Mouse (Mus musculus) adrenal gland, adult 18-20 months (tissue): ENCODE data around the gene Grk5. TPM values are rescaled to one million over a fixed set of nuclear protein-coding genes. Genes with fewer than 3 reads are reported as not detected.

Experiments
- DNase-seq, 2 experiments: peaks; one replicate each; pipeline ENCODE4 v3.0.0; 2021 to 2022; ENCODE audit warnings: low spot score in 2 of 2
- total RNA-seq, 2 experiments: library from RNA; stranded (reverse); gene quantifications; 1 replicate in 1 of 2; 2 replicates in 1 of 2; pipeline ENCODE4 v1.2.3; 2021

Gene Grk5
- total RNA-seq, 2 experiments from 2014 or later: 23.3 to 47.1 TPM

- no peak for DNase-seq
These were observed 82.9 kb downstream of the Grk5 start for GRCm38 (mm10) chr19:60972281-60973015.

DNA sequence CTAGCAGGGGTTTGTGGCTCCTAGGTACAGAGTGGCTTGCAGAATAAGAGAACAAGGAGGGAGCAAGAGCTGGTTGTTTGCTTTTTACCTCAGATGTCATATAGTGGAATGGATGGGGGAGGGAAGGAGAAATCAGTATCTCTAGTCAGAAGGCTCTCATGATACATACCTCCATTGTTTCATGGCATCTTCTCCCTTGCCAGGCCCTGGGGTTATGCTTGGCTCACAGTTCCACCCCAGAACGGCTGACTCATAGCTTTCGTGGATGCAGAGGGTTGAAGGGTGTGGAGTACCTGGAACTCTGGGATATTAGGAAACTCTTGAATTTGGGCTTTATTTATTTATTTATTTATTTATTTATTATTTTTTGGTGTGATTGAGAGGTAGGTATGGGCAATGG is 84.0 kb downstream of the Grk5 start:
- DNase-seq: no peak

DNA sequence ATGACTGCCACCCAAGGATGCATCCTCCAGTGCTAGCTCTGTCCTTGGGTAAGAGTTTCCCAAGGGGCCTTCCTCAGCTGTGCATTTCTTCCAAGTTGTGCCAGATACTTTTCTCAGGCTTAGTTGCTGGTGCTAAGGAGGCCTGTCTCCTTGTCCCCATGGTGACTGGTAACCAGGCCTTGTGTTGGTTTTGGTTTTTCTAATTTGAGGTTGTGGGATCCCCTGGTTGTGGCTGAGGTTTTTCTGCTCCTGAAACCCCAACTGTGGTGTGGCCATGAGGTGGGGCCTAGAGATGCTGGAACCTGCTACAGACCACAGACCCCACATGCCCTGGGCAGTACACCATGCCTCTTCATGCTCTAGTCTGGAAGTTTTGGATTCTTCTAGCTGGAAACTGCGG is 90.0 kb downstream of the Grk5 start:
- no peak for DNase-seq

DNA sequence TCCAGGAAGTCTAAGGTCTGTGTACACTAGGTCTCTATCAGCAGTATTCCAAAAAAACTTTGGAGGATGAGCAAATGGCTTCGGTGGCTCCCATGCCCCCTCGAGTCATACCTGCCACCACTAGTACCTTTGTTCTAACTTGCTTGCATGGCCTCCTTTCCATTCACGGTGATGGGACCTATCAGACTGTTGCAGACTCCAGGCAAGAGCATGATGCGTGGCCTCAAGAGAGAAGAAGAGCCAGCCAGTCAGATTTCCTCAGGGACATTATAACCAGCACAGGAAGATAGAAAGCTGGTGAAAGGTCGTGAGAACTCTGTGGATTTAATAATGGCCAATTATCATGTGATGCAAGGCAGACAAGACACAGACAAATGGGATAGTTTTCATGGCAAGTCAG is 91.8 kb downstream of the Grk5 start:
- no peak for DNase-seq

GRCm38 (mm10) chr19:60981894-60982293 is 92.3 kb downstream of the Grk5 start:
- no peak for DNase-seq

DNA sequence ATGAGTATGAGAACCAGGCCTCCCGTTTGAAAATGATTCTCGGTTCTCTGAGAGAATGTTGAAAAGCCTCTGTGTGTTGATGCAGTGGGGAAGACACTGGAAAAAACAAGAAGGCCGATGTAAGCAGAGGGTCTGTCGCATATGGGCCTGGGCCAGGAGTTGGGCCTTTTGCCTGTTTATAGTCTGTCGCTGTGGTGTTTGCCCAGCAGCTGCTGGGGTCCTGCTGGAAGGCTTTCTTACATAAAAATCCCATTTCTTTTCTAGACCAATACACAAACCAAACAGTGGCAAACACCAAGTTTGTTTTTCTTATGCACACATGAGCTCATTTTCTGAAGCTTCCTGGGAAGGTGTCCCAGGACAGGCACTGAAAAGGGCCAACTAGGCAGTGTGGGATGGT is 100.2 kb downstream of the Grk5 start:
- no peak for DNase-seq

DNA sequence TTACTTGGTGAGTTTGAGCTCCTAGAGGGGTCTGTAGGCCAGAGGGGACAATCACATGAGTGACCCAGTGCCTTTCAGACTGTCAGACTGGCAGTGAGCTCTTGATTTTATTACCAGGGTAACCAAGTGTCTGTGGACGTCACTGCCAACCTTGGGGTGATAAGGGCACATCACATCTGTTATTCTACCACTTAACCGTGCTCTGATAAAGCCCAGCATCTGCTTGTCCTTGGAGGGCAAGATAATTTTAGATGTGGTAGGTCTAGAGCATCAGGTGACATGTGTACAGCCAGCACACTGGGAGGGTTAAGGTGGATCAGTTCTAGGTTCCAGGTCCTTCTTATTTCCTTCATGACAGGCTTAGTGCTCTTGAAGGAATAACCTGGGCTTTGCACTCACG is 104.7 kb downstream of the Grk5 start:
- DNase-seq: no peak

DNA sequence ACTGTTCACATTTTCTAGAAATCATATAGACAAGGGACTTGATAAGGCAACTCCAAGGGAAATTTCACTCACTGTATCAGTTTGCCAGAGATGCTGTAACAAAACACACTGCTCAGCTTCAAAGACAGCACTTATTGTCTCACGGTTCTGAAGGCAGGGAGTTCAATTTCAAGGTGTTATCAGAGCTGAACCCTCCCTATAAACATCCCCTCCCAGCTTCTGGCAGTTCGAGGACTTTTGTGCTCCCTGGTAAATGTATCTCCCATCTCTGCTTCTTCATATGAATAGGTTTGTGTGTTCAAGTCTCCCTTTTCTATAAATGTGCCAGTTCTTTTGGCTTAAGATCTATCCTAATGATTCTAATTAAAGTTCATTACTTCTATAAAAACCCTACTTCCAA is 105.3 kb downstream of the Grk5 start:
- no peak for DNase-seq

DNA sequence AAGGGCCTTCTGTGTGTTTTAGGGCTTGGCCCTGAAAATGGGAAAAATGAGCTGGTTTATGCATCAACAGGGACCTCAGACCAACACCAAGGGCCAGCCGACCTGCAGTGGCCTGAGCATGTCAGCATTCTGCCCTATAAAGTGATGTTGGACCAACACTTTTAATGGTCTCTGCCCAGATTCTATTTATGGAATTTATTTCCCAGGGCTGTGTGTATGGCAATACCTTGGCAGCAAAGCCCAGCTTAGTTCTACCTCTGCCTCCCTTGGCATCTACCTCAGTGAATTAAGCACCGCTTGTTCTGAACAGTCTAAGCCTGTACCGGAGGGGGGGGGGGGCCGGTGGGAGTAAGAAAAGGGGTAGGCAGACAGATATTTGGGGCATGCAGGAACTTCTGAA is 108.2 kb downstream of the Grk5 start:
- DNase-seq: no peak

- no peak for DNase-seq
These were observed 110.1 kb downstream of the Grk5 start for GRCm38 (mm10) chr19:60999652-61000051.

DNA sequence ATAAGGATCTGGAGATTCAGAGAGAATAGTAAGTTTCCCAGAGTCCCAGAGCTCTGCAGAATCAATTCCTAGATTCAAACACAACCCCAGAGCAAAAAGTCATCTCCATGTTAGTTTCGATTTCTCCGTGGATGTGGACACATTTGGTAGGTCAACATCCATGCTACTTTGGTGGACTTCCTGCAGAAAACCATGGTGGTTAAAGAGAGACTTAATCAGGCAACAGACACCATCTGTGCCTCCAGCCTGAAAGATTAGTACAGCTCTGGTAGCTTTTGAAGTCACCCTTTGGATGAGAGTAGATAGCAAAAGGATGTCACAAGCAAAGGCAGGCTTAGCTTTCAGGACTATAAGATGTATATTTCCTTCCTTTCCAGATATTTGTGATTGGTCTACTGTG is 111.4 kb downstream of the Grk5 start:
- DNase-seq: no peak

DNA sequence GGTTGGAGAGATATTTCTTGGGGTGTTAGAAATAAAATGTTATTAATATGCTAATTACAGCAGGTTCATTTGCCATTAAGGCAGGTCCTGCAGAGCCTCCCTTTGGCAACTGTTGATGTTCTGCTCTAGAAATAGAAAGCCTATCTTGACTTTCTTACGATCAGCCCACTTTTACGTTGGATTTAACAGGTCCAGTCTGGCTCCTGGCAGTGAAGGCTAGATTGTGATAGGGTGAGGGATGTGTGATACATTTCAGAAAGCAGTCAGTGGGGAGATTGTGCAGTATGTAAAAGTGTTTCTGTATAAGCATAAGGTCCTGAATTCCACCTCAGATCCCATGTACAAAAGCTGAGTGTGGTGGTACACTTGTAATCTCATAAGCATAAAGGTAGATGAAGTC is 119.7 kb downstream of the Grk5 start:
- no peak for DNase-seq

- DNase-seq: no peak
These were observed 128.1 kb downstream of the Grk5 start for GRCm38 (mm10) chr19:61017477-61018266.

- no peak for DNase-seq
These were observed 132.0 kb downstream of the Grk5 start for GRCm38 (mm10) chr19:61021502-61021901.

GRCm38 (mm10) chr19:61021939-61022566 is 132.5 kb downstream of the Grk5 start:
- DNase-seq: no peak

- no peak for DNase-seq
These were observed 142.0 kb downstream of the Grk5 start for GRCm38 (mm10) chr19:61031570-61031969.

GRCm38 (mm10) chr19:61039151-61039550 is 149.6 kb downstream of the Grk5 start:
- no peak for DNase-seq

GRCm38 (mm10) chr19:61048646-61049045 is 159.1 kb downstream of the Grk5 start:
- DNase-seq: no peak

GRCm38 (mm10) chr19:61049413-61049812 is 159.9 kb downstream of the Grk5 start:
- no peak for DNase-seq

DNA sequence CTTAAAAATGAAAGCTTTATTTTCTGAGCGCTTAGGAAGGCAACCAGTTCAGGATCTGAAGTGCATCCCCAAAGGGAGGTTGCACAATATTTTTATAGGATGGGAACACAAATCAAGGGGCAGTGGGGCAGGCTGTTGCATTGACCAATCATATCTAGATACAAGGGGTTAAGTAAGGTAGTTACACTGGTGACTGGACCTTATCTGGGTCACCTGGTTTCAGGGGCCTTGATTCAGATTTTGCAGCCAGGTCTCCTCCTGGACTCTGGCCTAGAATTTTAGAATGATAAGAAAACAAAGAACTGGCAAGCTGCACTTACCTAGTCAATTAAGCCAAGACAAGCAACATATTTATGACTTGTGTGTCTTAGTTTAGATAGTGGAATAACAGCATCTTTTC is 161.6 kb downstream of the Grk5 start:
- no peak for DNase-seq

DNA sequence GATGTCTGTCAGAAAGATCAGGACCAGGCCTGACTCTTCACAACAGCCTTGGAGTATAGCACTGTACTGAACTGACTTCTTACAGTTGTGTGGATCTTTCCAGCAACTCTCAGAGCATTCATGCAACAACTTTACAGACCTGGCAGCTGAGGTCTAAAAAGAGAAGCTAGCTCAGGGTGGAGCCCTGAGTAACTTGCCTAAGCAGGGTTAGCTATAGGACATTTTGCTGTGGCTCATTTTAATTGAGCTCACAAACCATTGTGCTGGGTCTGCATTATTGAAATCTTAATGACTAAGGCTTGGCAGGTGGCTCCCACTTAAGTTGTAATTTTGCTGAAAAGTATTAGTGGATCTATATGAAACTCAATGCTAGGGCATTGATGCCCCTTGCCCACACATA is 162.5 kb downstream of the Grk5 start:
- DNase-seq: no peak

GRCm38 (mm10) chr19:61052786-61053185 is 163.2 kb downstream of the Grk5 start:
- no peak for DNase-seq
